Mouse (Mus musculus) thymus, postnatal 36 days (tissue): ENCODE results near the gene Gm6408.
"Not testable (repeated sequence)": the region's sequence is repeated elsewhere in the genome, so short reads cannot be mapped to it uniquely, and the experiment has no call there.

Experiments used
- DNase-seq, 2 experiments: peaks; one replicate each; pipeline ENCODE4 v3.0.0; 2022; ENCODE audit warnings: mixed read lengths in 2 of 2

Gm6408 gene

GRCm38 (mm10) chr5:146481665-146482064 lies at the start of gene Gm6408:
Gene Gm6408, plus strand, starts transcription at chr5:146481965.
- DNase-seq = not testable (repeated sequence)

GRCm38 (mm10) chr5:146432476-146432875 lies 49.3 kb upstream of the Gm6408 start:
- DNase-seq = no peak

GRCm38 (mm10) chr5:146435316-146435715 lies 46.4 kb upstream of the Gm6408 start:
- no peak for DNase-seq

- DNase-seq = no peak
Measured at GRCm38 (mm10) chr5:146436796-146437195, 45.0 kb upstream of the Gm6408 start.

- no peak for DNase-seq
Measured at GRCm38 (mm10) chr5:146439152-146439781, 42.5 kb upstream of the Gm6408 start.

- no peak for DNase-seq
Measured at GRCm38 (mm10) chr5:146440273-146440672, 41.5 kb upstream of the Gm6408 start.

- DNase-seq = no peak
Measured at GRCm38 (mm10) chr5:146442767-146443166, 39.0 kb upstream of the Gm6408 start.

- no peak for DNase-seq
Measured at GRCm38 (mm10) chr5:146446633-146447032, 35.1 kb upstream of the Gm6408 start.

GRCm38 (mm10) chr5:146451592-146452254 lies 30.0 kb upstream of the Gm6408 start:
- DNase-seq = no peak

GRCm38 (mm10) chr5:146453556-146453955 lies 28.2 kb upstream of the Gm6408 start:
- DNase-seq = no peak

- DNase-seq = no peak
Measured at GRCm38 (mm10) chr5:146461612-146462011, 20.2 kb upstream of the Gm6408 start.

- no peak for DNase-seq
Measured at GRCm38 (mm10) chr5:146466663-146467062, 15.1 kb upstream of the Gm6408 start.

GRCm38 (mm10) chr5:146468311-146468710 lies 13.5 kb upstream of the Gm6408 start:
- DNase-seq = no peak

GRCm38 (mm10) chr5:146470821-146471220 lies 10.9 kb upstream of the Gm6408 start:
- no peak for DNase-seq

- DNase-seq = no peak
Measured at GRCm38 (mm10) chr5:146471311-146471710, 10.5 kb upstream of the Gm6408 start.

GRCm38 (mm10) chr5:146471821-146472220 lies 9.9 kb upstream of the Gm6408 start:
- DNase-seq = no peak

- DNase-seq = peak in 1 of 2 experiments; percentile 8
Measured at GRCm38 (mm10) chr5:146479564-146479963, 2.2 kb upstream of the Gm6408 start.

- DNase-seq = peak; percentile 19 to 23
Measured at GRCm38 (mm10) chr5:146488959-146489358, 7.2 kb downstream of the Gm6408 start.

- DNase-seq = not testable (repeated sequence)
Measured at GRCm38 (mm10) chr5:146491063-146491462, 9.3 kb downstream of the Gm6408 start, which contains the start of gene Gm6370. Gene Gm6370, plus strand, starts transcription at chr5:146491363.

- not testable (repeated sequence) for DNase-seq
Measured at GRCm38 (mm10) chr5:146502099-146502498, 20.3 kb downstream of the Gm6408 start, which contains the start of gene 4930449I24Rik. Gene 4930449I24Rik, plus strand, starts transcription at chr5:146502399.

GRCm38 (mm10) chr5:146513823-146514222 lies 32.1 kb downstream of the Gm6408 start, which contains the start of gene Gm3402:
Gene Gm3402, plus strand, starts transcription at chr5:146514123.
- not testable (repeated sequence) for DNase-seq

- DNase-seq = not testable (repeated sequence)
Measured at GRCm38 (mm10) chr5:146525501-146525900, 43.7 kb downstream of the Gm6408 start, which contains the start of gene Gm3404. Gene Gm3404, plus strand, starts transcription at chr5:146525801.
